Mouse (Mus musculus) heart, embryonic 11.5 days (tissue): ENCODE data around the gene Tnfsf10. TPM values are rescaled to one million over a fixed set of nuclear protein-coding genes. Genes with fewer than 3 reads are reported as not detected.

Source experiments
- ATAC-seq: fragments of 200-750 bp; cut with Nextera tagmentation; replicated peaks from 2 replicates; pipeline ENCODE4 v1.8.0; 2017; ENCODE audit warnings: moderate library complexity; ENCODE audit not compliant: insufficient number of reproducible peaks, low FRiP score, low TSS enrichment
- H3K27ac ChIP-seq: fragments of 300-500 bp; sonication (generic); 2 replicates; pipeline ENCODE4 v1.5.1; 2014; ENCODE audit warnings: mild to moderate bottlenecking, low read depth, low read length
- H3K27me3 ChIP-seq: fragments of 300-500 bp; sonication (generic); 2 replicates; pipeline ENCODE4 v1.6.1; 2014; ENCODE audit warnings: mild to moderate bottlenecking, low read length, mixed read lengths; ENCODE audit not compliant: control insufficient read depth, insufficient read depth
- H3K36me3 ChIP-seq: fragments of 300-500 bp; sonication (generic); 2 replicates; pipeline ENCODE4 v1.6.1; 2014; ENCODE audit warnings: mild to moderate bottlenecking, low read length, moderate library complexity, mixed read lengths; ENCODE audit not compliant: control insufficient read depth, insufficient read depth
- H3K4me1 ChIP-seq: fragments of 300-500 bp; sonication (generic); 2 replicates; pipeline ENCODE4 v1.6.1; 2014; ENCODE audit warnings: low read length; ENCODE audit not compliant: control insufficient read depth, insufficient read depth
- H3K4me2 ChIP-seq: fragments of 300-500 bp; sonication (generic); 2 replicates; pipeline ENCODE4 v1.6.1; 2014; ENCODE audit warnings: mild to moderate bottlenecking, moderate library complexity
- H3K4me3 ChIP-seq: fragments of 300-500 bp; sonication (generic); 2 replicates; pipeline ENCODE4 v1.5.1; 2014; ENCODE audit warnings: low read depth, low read length
- H3K9ac ChIP-seq: fragments of 300-500 bp; sonication (generic); 2 replicates; pipeline ENCODE4 v1.6.1; 2014; ENCODE audit warnings: mild to moderate bottlenecking, low read depth, low read length, moderate library complexity
- H3K9me3 ChIP-seq: fragments of 300-500 bp; sonication (generic); replicated peaks from 2 replicates; pipeline ENCODE4 v1.6.1; 2016; ENCODE audit warnings: low read length; ENCODE audit not compliant: control insufficient read depth
- WGBS: fragments of 180-500 bp; shearing (Covaris S2); extraction: QIAGEN DNeasy Blood & Tissue Kit; methylation state at CpG from one replicate; pipeline ENCODE4 v1.1.7; 2014; ENCODE audit not compliant: insufficient replicate concordance; 5-methylcytosine and 5-hydroxymethylcytosine counted together
- polyA plus RNA-seq: library from polyadenylated mRNA; unstranded; fragments of >200 nt; fragmentation: Nextera tagmentation; extraction: Ambion mirVana; gene quantifications from 2 replicates; pipeline ENCODE4 v1.2.1, GENCODE M21; 2014

The Tnfsf10 gene
- polyA plus RNA-seq, 1 experiment from 2014 or later: not detected

- no CpG with 5 or more reads among the region's 1 CpGs for WGBS
- H3K4me2 ChIP-seq: no peak overlapping the region
- ATAC-seq: no peak
- no peak overlapping the region for H3K9ac ChIP-seq
- H3K36me3 ChIP-seq: no peaks in the 10 kb centered on the region
- H3K27me3 ChIP-seq: no peaks in the 10 kb centered on the region
- H3K4me3 ChIP-seq: no peak overlapping the region
- 0 out of 2 replicates have a peak, but pooled peaks cover 5% of the 10 kb centered on the region for H3K4me1 ChIP-seq
- no peaks in the 10 kb centered on the region for H3K9me3 ChIP-seq
- no peak overlapping the region for H3K27ac ChIP-seq
These were observed 2.8 kb downstream of the Tnfsf10 start for GRCm38 (mm10) chr3:27319650-27320049.

GRCm38 (mm10) chr3:27320613-27321495 lies 4.0 kb downstream of the Tnfsf10 start:
- no peaks in the 10 kb centered on the region for H3K27me3 ChIP-seq
- no peak overlapping the region for H3K9ac ChIP-seq
- no peaks in the 10 kb centered on the region for H3K36me3 ChIP-seq
- H3K4me2 ChIP-seq: no peak overlapping the region
- no peak overlapping the region for H3K27ac ChIP-seq
- no peak overlapping the region for H3K4me3 ChIP-seq
- 70% methylated on average over 9 of the region's 9 CpGs for WGBS
- H3K4me1 ChIP-seq: 0 out of 2 replicates have a peak, but pooled peaks cover 5% of the 10 kb centered on the region
- ATAC-seq: no peak
- no peaks in the 10 kb centered on the region for H3K9me3 ChIP-seq

GRCm38 (mm10) chr3:27322591-27322990 lies 5.8 kb downstream of the Tnfsf10 start:
- Histone ChIP-seq H3K9ac (no peak overlapping the region), H3K27me3 (no peaks in the 10 kb centered on the region), H3K4me3 (no peak overlapping the region), H3K4me2 (no peak overlapping the region), H3K9me3 (no peaks in the 10 kb centered on the region), H3K36me3 (no peaks in the 10 kb centered on the region), H3K27ac (no peak overlapping the region), H3K4me1 (no peaks in the 10 kb centered on the region)
- 73% methylated on average over 9 of the region's 9 CpGs for WGBS
- ATAC-seq: no peak

- 65% methylated on average over 5 of the region's 5 CpGs for WGBS
- Histone ChIP-seq H3K9me3 (no peaks in the 10 kb centered on the region), H3K27ac (no peak overlapping the region), H3K9ac (no peak overlapping the region), H3K27me3 (no peaks in the 10 kb centered on the region), H3K4me1 (no peaks in the 10 kb centered on the region), H3K4me3 (no peak overlapping the region), H3K4me2 (no peak overlapping the region), H3K36me3 (no peaks in the 10 kb centered on the region)
- ATAC-seq: no peak
These were observed 6.7 kb downstream of the Tnfsf10 start for GRCm38 (mm10) chr3:27323551-27323950.

GRCm38 (mm10) chr3:27326633-27327191 lies 9.9 kb downstream of the Tnfsf10 start:
- no peaks in the 10 kb centered on the region for H3K27me3 ChIP-seq
- ATAC-seq: no peak
- no peaks in the 10 kb centered on the region for H3K4me1 ChIP-seq
- no peaks in the 10 kb centered on the region for H3K36me3 ChIP-seq
- no peak overlapping the region for H3K27ac ChIP-seq
- H3K9me3 ChIP-seq: no peaks in the 10 kb centered on the region
- H3K9ac ChIP-seq: no peak overlapping the region
- H3K4me2 ChIP-seq: no peak overlapping the region
- no peak overlapping the region for H3K4me3 ChIP-seq
- WGBS: 59% methylated on average over 4 of the region's 4 CpGs

- WGBS: 86% methylated on average over 5 of the region's 5 CpGs
These were observed 13.9 kb downstream of the Tnfsf10 start for GRCm38 (mm10) chr3:27330706-27331105.

GRCm38 (mm10) chr3:27338437-27338836 lies 21.6 kb downstream of the Tnfsf10 start:
- no peaks in the 10 kb centered on the region for H3K36me3 ChIP-seq
- H3K4me2 ChIP-seq: no peak overlapping the region
- 24% methylated on average over 6 of the region's 6 CpGs for WGBS
- H3K4me1 ChIP-seq: no peaks in the 10 kb centered on the region
- H3K4me3 ChIP-seq: no peak overlapping the region
- no peak for ATAC-seq
- H3K9ac ChIP-seq: no peak overlapping the region
- no peak overlapping the region for H3K27ac ChIP-seq
- no peaks in the 10 kb centered on the region for H3K9me3 ChIP-seq
- H3K27me3 ChIP-seq: no peaks in the 10 kb centered on the region

More at GRCm38 (mm10) chr3:27330706-27331105, 13.9 kb downstream of the Tnfsf10 start:
- H3K4me1 ChIP-seq: no peaks in the 10 kb centered on the region
- H3K27me3 ChIP-seq: no peaks in the 10 kb centered on the region
- no peak for ATAC-seq
- H3K4me2 ChIP-seq: no peak overlapping the region
- no peak overlapping the region for H3K4me3 ChIP-seq
- no peaks in the 10 kb centered on the region for H3K36me3 ChIP-seq
- no peaks in the 10 kb centered on the region for H3K9me3 ChIP-seq
- H3K27ac ChIP-seq: no peak overlapping the region
- no peak overlapping the region for H3K9ac ChIP-seq

GRCm38 (mm10) chr3:27338887-27339286 lies 22.1 kb downstream of the Tnfsf10 start:
- Histone ChIP-seq H3K27me3 (no peaks in the 10 kb centered on the region), H3K27ac (no peak overlapping the region), H3K4me2 (no peak overlapping the region), H3K9ac (no peak overlapping the region), H3K4me1 (no peaks in the 10 kb centered on the region), H3K36me3 (no peaks in the 10 kb centered on the region), H3K4me3 (no peak overlapping the region), H3K9me3 (no peaks in the 10 kb centered on the region)
- 62% methylated on average over 3 of the region's 3 CpGs for WGBS
- ATAC-seq: no peak
